Mouse (Mus musculus) limb, embryonic 12.5 days (tissue): Measurements from ENCODE around the gene Olfr523. TPM values are rescaled to one million over a fixed set of nuclear protein-coding genes. Genes with fewer than 3 reads are reported as not detected.
"Not testable (repeated sequence)": the region's sequence is repeated elsewhere in the genome, so short reads cannot be mapped to it uniquely, and the experiment has no call there.

Source experiments
- ATAC-seq: fragments of 200-750 bp; cut with Nextera tagmentation; 2 replicates; pipeline ENCODE4 v1.8.0; 2017; ENCODE audit warnings: low read depth, moderate TSS enrichment; ENCODE audit not compliant: insufficient number of reproducible peaks, insufficient read depth, low FRiP score, low TSS enrichment
- H3K27ac ChIP-seq: fragments of 300-500 bp; sonication (generic); 2 replicates; pipeline ENCODE4 v1.5.1; 2016; ENCODE audit warnings: mild to moderate bottlenecking, moderate library complexity
- H3K27me3 ChIP-seq: fragments of 300-500 bp; sonication (generic); 2 replicates; pipeline ENCODE4 v1.6.1; 2016; ENCODE audit warnings: mild to moderate bottlenecking, moderate library complexity
- H3K36me3 ChIP-seq: fragments of 300-500 bp; sonication (generic); 2 replicates; pipeline ENCODE4 v1.6.1; 2016; ENCODE audit warnings: mild to moderate bottlenecking, moderate library complexity
- H3K4me1 ChIP-seq: fragments of 300-500 bp; sonication (generic); replicated peaks from 2 replicates; pipeline ENCODE4 v1.6.1; 2016
- H3K4me2 ChIP-seq: fragments of 300-500 bp; sonication (generic); 2 replicates; pipeline ENCODE4 v1.6.1; 2016; ENCODE audit warnings: mild to moderate bottlenecking, moderate library complexity
- H3K4me3 ChIP-seq: fragments of 300-500 bp; sonication (generic); replicated peaks from 2 replicates; pipeline ENCODE4 v1.5.1; 2016; ENCODE audit warnings: mild to moderate bottlenecking
- H3K9ac ChIP-seq: fragments of 300-500 bp; sonication (generic); replicated peaks from 2 replicates; pipeline ENCODE4 v1.6.1; 2016; ENCODE audit warnings: mild to moderate bottlenecking, moderate library complexity
- H3K9me3 ChIP-seq: fragments of 300-500 bp; sonication (generic); 2 replicates; pipeline ENCODE4 v1.6.1; 2016; ENCODE audit warnings: mild to moderate bottlenecking, moderate library complexity
- WGBS: fragments of 180-500 bp; shearing (Covaris S2); methylation state at CpG from one replicate; pipeline ENCODE4 v1.1.7; 2016; 5-methylcytosine and 5-hydroxymethylcytosine counted together
- polyA plus RNA-seq: library from polyadenylated mRNA; unstranded; fragments of >200 nt; fragmentation: Nextera tagmentation; extraction: Ambion mirVana; gene quantifications from 2 replicates; pipeline ENCODE4 v1.2.1, GENCODE M21; 2016

The Olfr523 gene
- polyA plus RNA-seq: not detected in 2 replicates

DNA sequence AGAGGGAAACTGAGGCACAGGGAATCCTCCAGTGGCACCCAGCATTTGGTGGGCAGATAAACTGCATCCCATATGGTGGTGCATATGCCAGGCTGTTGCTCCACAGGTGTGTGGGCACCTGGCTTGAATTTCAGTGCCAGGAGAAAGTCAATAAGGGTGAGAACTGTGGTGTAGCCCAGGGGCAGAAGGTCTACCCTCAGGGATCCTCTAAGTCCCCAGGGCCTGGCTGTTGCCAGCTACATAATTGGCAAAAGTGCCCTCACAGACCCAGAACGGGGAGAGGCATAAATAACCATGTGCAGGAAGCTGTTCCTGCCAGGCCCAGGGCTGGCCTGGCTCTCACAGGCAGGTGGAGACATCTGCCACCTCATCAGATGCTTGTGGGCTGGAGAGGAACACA is at the start of gene Olfr523:
Gene Olfr523, plus strand, starts transcription at position 282 of the 400 bp plus-strand sequence.
- 21% methylated on average over 1 of the region's 1 CpGs for WGBS
- H3K27me3 ChIP-seq: no peaks in the 10 kb centered on the region
- H3K9ac ChIP-seq: no peak within 1 kb of the TSS
- no peak for ATAC-seq
- H3K4me2 ChIP-seq: no peak within 1 kb of the TSS
- H3K4me1 ChIP-seq: no peaks in the 10 kb centered on the region
- H3K27ac ChIP-seq: no peak within 1 kb of the TSS
- no peak within 1 kb of the TSS for H3K4me3 ChIP-seq
- H3K36me3 ChIP-seq: no peaks in the 10 kb centered on the region
- H3K9me3 ChIP-seq: no peaks in the 10 kb centered on the region

GRCm38 (mm10) chr7:140124382-140124781 is 48.6 kb upstream of the Olfr523 start:
- no peak overlapping the region for H3K27ac ChIP-seq
- WGBS: 98% methylated on average over 1 of the region's 1 CpGs
- no peak overlapping the region for H3K4me3 ChIP-seq
- H3K9me3 ChIP-seq: no peaks in the 10 kb centered on the region
- H3K27me3 ChIP-seq: no peaks in the 10 kb centered on the region
- no peak for ATAC-seq
- peaks cover 9% of the 10 kb centered on the region; the same call in 1 of the 2 replicates for H3K4me1 ChIP-seq
- peaks cover 4% of the 10 kb centered on the region; the same call in 1 of the 2 replicates for H3K36me3 ChIP-seq
- H3K9ac ChIP-seq: no peak overlapping the region
- H3K4me2 ChIP-seq: no peak overlapping the region

DNA sequence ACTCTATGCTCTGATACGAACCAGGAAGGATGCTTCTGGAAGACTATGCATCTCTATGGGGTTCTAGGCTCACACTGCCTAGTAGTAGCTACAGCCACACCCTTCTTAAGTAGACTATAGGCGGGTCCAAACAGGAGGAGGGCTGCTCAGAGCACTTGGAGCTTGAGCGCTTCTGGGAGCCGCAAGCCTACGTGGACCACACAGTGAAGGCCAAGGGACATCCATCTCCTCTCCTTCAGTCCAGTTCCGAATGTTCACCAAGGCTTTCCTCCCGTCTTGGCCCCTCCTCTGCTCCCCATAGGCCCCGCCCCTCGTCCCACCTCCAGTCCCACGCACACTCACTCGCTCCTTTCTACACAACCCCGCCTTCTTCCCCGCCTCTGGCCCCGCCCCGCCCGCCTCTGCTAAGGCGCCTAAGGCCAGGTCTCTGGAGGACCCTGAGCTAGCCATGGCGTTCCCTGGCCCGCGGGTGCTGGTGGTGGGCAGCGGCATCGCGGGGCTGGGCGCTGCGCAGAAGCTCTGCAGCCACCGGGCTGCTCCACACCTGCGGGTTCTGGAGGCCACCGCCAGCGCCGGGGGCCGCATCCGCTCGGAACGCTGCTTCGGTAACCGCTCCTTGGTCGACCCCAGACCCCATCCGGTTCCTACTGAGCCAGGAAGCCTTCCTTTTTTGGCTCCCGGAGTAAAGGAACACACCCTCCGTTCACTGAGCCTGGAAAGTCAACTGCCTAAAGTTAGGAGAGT is 47.6 kb upstream of the Olfr523 start:
- Histone ChIP-seq H3K9ac (peak overlapping the region; percentile 81), H3K4me1 (peaks cover 9% of the 10 kb centered on the region; the same call in 1 of the 2 replicates), H3K9me3 (no peaks in the 10 kb centered on the region), H3K36me3 (peaks cover 14% of the 10 kb centered on the region), H3K27me3 (no peaks in the 10 kb centered on the region), H3K27ac (peak overlapping the region; percentile 75), H3K4me2 (peak overlapping the region; percentile 81), H3K4me3 (peak overlapping the region; percentile 79)
- WGBS: 1% methylated on average over 40 of the region's 40 CpGs
- ATAC-seq: peak; percentile 95

DNA sequence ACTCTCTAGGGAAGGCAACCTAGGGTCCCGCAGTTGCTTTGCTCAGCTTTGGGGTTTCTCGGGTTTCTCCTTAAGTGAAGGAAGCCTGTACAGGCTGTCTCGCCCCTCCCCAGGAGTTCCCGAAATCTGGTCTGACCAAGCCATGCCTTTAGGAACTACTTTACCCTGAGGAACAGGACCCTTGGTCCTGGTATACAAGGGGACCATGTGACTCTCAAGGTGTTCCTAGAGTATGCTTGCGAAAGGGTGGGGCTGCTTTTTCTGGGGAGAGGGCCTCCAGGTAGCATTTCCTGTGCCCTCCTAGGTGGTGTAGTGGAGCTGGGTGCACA is 47.0 kb upstream of the Olfr523 start:
- H3K9ac ChIP-seq: peak overlapping the region; percentile 81
- H3K36me3 ChIP-seq: peaks cover 20% of the 10 kb centered on the region
- WGBS: 4% methylated on average over 5 of the region's 5 CpGs
- H3K4me1 ChIP-seq: peaks cover 9% of the 10 kb centered on the region; the same call in 1 of the 2 replicates
- peak overlapping the region; percentile 79 for H3K4me3 ChIP-seq
- no peaks in the 10 kb centered on the region for H3K9me3 ChIP-seq
- H3K27me3 ChIP-seq: no peaks in the 10 kb centered on the region
- H3K27ac ChIP-seq: peak overlapping the region; percentile 75; the same call in 1 of the 2 replicates
- H3K4me2 ChIP-seq: peak overlapping the region; percentile 81
- no peak; the same call in 1 of the 2 replicates for ATAC-seq

- Histone ChIP-seq H3K4me2 (peak overlapping the region; percentile 17; the same call in 1 of the 2 replicates), H3K4me1 (peaks cover 9% of the 10 kb centered on the region; the same call in 1 of the 2 replicates), H3K4me3 (no peak overlapping the region), H3K27me3 (no peaks in the 10 kb centered on the region), H3K9me3 (no peaks in the 10 kb centered on the region), H3K9ac (no peak overlapping the region), H3K36me3 (peaks cover 26% of the 10 kb centered on the region), H3K27ac (no peak overlapping the region)
- ATAC-seq: no peak
- WGBS: 90% methylated on average over 3 of the region's 3 CpGs
Measured at GRCm38 (mm10) chr7:140126934-140127333, 46.1 kb upstream of the Olfr523 start.

- peaks cover 30% of the 10 kb centered on the region for H3K36me3 ChIP-seq
- no peak overlapping the region for H3K4me2 ChIP-seq
- H3K4me1 ChIP-seq: peaks cover 9% of the 10 kb centered on the region; the same call in 1 of the 2 replicates
- H3K27me3 ChIP-seq: no peaks in the 10 kb centered on the region
- H3K4me3 ChIP-seq: no peak overlapping the region
- WGBS: 88% methylated on average over 2 of the region's 2 CpGs
- H3K9ac ChIP-seq: no peak overlapping the region
- H3K27ac ChIP-seq: no peak overlapping the region
- H3K9me3 ChIP-seq: no peaks in the 10 kb centered on the region
- no peak for ATAC-seq
Measured at GRCm38 (mm10) chr7:140127911-140128310, 45.1 kb upstream of the Olfr523 start.

DNA sequence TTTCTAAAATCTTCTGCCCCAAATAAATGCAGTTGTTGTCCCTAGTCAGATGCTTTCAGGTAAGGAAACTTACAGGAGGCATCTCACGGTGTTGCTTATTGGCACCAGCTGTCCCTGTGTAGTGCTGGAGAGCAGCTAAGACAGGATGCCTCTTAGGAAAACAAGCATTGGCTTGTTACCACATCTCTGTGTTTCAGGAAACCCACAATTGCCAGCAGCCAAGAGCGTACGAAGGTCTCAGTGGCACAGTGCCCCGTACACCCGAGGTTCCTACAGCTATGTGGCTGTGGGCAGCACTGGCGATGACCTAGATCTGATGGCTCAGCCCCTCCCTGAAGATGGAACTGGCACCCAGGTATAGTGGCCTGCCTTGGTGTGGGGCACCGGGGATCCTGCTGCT is 40.8 kb upstream of the Olfr523 start:
- H3K4me2 ChIP-seq, H3K9me3 ChIP-seq, ATAC-seq, H3K27me3 ChIP-seq, H3K4me1 ChIP-seq, H3K9ac ChIP-seq, H3K4me3 ChIP-seq, H3K27ac ChIP-seq: not testable (repeated sequence)
- WGBS: 94% methylated on average over 7 of the region's 7 CpGs
- H3K36me3 ChIP-seq: peaks cover 47% of the 10 kb centered on the region

GRCm38 (mm10) chr7:140134033-140134432 is 39.0 kb upstream of the Olfr523 start:
- not testable (repeated sequence) for H3K9me3 ChIP-seq, H3K27me3 ChIP-seq, H3K27ac ChIP-seq, H3K4me3 ChIP-seq, H3K9ac ChIP-seq, H3K4me1 ChIP-seq, H3K4me2 ChIP-seq, ATAC-seq
- peaks cover 46% of the 10 kb centered on the region for H3K36me3 ChIP-seq
- WGBS: 89% methylated on average over 7 of the region's 7 CpGs

DNA sequence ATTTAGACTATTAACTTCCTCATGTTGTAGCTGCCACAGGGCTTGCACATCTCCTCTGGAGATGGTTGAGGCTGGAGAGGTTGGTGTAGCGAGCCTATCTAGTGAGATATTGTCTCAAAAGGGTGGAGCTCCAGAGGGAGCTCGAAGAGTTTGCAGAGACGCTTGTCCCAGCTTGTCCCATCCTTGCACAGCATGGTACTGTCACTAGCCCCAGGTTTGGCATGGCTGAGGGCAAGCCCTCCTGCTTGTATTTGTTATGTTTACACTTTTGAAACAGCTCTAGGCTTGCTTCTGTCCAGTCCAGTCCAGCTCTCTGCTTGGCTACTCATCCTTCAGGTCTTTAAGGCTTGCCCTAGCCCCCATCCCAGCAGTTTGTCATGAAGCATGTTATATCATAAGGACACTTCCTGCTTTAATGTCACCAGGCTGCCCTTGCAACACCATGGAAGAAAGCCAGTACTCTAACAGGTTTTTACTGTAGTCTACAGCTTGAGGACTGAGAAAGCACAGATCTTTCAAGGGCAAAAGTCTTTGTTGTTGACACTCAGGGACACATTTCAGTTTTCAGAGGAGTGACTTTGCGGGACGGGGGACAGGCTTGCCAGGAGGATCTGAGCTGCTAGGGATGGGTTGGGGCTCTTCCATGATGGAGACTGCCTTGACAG is 37.8 kb upstream of the Olfr523 start:
- Histone ChIP-seq H3K9me3 (no peaks in the 10 kb centered on the region), H3K27ac (no peak overlapping the region), H3K4me1 (peaks cover 5% of the 10 kb centered on the region; the same call in 1 of the 2 replicates), H3K4me2 (no peak overlapping the region), H3K9ac (no peak overlapping the region), H3K27me3 (no peaks in the 10 kb centered on the region), H3K36me3 (peaks cover 34% of the 10 kb centered on the region), H3K4me3 (no peak overlapping the region)
- 87% methylated on average over 5 of the region's 5 CpGs for WGBS
- ATAC-seq: no peak

- Histone ChIP-seq H3K4me1 (peaks cover 5% of the 10 kb centered on the region; the same call in 1 of the 2 replicates), H3K4me2 (peak within 1 kb of the TSS; percentile 91), H3K9ac (peak within 1 kb of the TSS; percentile 81), H3K27me3 (no peaks in the 10 kb centered on the region), H3K9me3 (no peaks in the 10 kb centered on the region), H3K36me3 (peaks cover 16% of the 10 kb centered on the region; the same call in 1 of the 2 replicates), H3K27ac (peak within 1 kb of the TSS; percentile 78), H3K4me3 (peak within 1 kb of the TSS; percentile 82)
- ATAC-seq: peak; percentile 93
- 2% methylated on average over 39 of the region's 39 CpGs for WGBS
Measured at GRCm38 (mm10) chr7:140137135-140138020, 35.6 kb upstream of the Olfr523 start, which contains the start of gene Mtg1. Mtg1 (plus strand) TSS chr7:140137564.

DNA sequence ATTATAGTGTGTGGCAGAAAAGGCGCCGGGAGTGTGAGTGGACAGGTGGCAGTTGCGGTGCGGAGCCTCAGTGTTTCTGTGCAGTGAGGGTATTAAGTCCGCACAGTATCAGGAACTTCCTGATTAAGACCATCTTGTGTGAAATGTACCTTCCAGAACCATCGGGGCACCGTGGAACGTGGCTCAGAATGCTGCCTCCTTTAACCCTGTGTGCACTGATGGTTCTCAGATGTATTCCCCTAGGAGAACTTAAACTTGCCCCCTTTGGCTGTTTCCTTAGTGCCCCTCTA is 35.1 kb upstream of the Olfr523 start:
- Histone ChIP-seq H3K27me3 (no peaks in the 10 kb centered on the region), H3K4me3 (peak overlapping the region; percentile 82), H3K36me3 (peaks cover 16% of the 10 kb centered on the region; the same call in 1 of the 2 replicates), H3K9ac (peak overlapping the region; percentile 81), H3K9me3 (no peaks in the 10 kb centered on the region), H3K4me1 (peaks cover 5% of the 10 kb centered on the region; the same call in 1 of the 2 replicates), H3K27ac (peak overlapping the region; percentile 78), H3K4me2 (peak overlapping the region; percentile 91)
- WGBS: 2% methylated on average over 8 of the region's 8 CpGs
- no peak for ATAC-seq
